Mouse (Mus musculus): ENCODE data around the gene Bbs10. TPM values are rescaled to one million over a fixed set of nuclear protein-coding genes. Genes with fewer than 3 reads are reported as not detected.

The Bbs10 gene
- total RNA-seq, 2 experiments from 2014 or later: 2.6 TPM; not detected in 1

DNA sequence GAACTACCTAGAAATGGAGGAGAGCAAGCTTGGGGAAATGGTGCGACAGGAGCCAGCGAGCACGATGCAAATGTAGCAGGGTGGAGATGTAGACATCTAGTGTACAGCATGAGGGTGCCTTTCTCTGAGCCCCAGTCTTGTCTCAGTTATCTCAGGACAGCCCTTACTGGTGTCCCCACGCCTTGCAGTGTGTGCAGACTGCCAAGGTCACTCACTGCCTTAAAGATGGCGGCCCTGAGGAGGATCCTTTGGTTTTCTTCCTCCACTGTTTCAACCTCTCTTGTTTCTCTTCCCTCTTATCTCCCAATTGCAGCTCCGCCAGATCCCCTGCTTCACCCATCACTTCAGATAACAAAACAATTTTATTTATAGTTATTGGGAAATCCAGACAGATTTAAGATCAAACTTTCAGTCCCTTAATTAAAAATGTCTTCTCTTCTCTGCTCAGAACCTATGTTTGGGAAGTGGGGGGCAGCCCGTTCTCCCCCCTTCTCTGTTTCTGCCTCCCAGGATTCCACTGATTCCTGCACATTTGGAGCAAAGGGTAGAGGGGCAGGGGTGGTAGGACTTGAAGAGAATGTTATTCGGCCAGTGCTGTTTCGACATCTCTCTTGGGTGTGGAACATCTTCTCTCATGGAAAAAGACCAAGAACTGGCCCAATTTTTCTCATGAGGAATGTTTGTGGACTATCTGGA is 20.5 kb downstream of the Bbs10 start:
- no peak for ATAC-seq (replicated peaks; ENCODE audit: low FRiP score, poor library complexity, severe bottlenecking)

GRCm38 (mm10) chr10:111320579-111320978 is 22.1 kb downstream of the Bbs10 start:
- ATAC-seq (replicated peaks; ENCODE audit: low FRiP score, poor library complexity, severe bottlenecking): no peak

- no peak for ATAC-seq (replicated peaks; ENCODE audit: low FRiP score, poor library complexity, severe bottlenecking)
Measured at GRCm38 (mm10) chr10:111327957-111328356, 29.5 kb downstream of the Bbs10 start.

DNA sequence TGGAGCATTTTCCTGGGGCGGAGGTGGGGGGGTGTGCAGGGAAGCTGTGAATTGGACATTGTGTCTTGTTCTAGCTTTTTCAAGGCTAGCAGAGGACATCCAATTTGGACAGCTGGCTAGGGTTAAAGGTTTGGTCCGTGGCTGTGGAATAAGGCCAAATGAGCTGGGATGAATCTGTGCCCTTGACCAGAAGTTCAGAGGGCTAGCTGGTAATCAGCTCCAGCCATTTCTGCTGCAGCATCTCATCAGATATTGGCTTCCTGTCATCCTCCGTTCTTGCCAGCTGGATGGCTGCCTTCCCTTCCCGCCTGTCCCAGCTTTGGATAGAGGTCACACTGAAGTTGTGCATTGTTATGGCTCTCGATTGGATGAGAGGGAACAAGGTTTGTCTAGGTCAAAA is 30.8 kb downstream of the Bbs10 start:
- ATAC-seq (replicated peaks; ENCODE audit: low FRiP score, poor library complexity, severe bottlenecking): no peak

- no peak for ATAC-seq (replicated peaks; ENCODE audit: low FRiP score, poor library complexity, severe bottlenecking)
Measured at GRCm38 (mm10) chr10:111334902-111335301, 36.4 kb downstream of the Bbs10 start.

DNA sequence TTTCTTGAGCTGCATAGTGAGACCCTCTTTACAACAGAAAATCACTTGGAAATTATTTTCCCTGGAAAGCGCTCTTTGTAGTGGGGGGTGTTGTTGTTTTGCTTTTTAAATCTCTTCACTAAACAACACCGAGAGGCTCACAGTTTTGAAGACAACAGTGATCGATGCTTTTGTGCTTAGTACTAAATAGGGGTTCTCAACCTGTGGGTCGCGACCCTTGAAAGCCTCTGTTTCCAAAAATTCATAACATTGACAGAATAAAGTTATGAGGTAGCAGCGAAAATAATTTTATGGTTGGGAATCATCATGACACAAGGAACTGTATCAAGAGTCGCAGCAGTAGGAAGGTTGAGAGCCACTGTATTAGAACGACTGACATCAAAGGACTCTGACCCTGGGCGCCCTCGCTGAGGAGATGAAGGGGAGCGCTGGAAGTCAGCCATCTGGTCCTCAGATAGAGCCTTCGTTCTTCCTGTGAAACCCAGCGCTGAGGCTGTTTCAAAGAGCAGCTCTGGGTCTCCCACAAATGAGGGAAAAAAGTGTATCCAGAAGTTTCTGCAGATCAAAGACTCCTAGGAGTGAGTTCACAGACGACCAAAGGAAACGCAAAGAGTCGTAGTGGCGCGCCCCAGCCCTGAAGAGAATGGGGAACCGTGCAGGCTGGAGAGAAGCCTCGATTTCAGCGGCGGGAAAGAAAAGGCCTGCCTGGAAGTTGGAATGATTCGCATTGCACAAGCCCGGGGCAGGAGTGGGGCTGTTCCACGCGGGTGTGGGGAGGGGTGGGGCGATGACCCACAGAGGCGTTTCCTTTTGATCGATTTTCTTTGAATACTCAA is 37.3 kb downstream of the Bbs10 start:
- ATAC-seq (replicated peaks; ENCODE audit: low FRiP score, poor library complexity, severe bottlenecking): no peak

DNA sequence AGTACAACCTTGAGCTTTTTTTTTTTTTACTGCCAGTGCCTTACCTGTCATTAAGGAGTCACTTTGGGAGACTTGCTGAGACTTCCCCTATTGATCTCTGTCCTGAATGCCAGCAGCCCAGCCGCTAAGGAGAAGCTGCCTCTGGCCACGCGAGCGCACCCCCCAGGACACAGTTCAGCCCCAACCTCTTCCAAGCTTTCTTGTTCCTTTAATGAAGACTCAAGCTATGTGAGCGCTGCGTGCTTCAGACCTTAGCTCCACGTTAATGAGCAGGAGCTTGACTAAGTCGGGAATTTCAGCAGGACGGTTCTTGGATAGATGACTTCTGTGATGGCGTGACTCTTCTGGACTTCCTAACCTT is 37.9 kb downstream of the Bbs10 start:
- ATAC-seq (replicated peaks; ENCODE audit: low FRiP score, poor library complexity, severe bottlenecking): no peak

DNA sequence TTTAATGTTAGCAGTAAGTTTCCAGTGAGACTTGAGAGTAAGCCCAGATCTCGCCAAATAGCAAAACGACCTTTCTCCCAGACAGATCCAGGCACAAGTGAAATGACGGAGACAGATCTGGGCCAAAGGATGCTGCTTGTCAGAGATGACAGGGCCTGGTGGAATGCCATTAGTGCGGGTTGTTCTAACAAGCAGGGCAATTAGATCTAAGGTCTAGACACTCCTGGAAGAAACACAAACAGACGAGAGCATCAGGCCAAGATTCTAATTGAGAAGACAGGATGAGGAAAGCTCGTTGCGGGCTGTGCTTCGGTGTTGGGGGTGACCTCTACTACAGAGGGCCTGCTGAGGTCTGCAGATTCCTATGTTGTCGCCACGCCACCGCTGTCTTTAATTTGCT is 40.8 kb downstream of the Bbs10 start:
- ATAC-seq (replicated peaks; ENCODE audit: low FRiP score, poor library complexity, severe bottlenecking): no peak

DNA sequence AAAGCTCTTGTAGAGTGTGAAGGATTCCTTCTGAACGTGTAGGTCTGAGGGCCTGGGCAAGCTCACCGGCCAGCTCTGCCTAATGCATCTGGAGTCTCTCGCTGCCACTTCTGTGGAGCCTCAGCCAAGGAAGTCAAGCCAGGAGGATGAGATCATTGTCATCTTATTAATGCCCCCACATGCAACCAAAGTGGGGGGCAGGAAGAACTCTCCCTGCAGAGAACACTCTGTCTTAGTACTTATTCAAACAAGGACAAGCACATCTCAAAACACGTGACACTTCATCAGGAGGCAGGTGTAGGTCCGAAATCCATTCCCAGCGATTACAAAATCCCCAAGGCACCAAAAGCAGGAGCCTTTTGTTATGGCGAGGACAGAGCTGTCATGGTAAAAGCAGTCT is 43.3 kb downstream of the Bbs10 start:
- ATAC-seq (replicated peaks; ENCODE audit: low FRiP score, poor library complexity, severe bottlenecking): no peak

GRCm38 (mm10) chr10:111343555-111343954 is 45.1 kb downstream of the Bbs10 start:
- no peak for ATAC-seq (replicated peaks; ENCODE audit: low FRiP score, poor library complexity, severe bottlenecking)

GRCm38 (mm10) chr10:111348263-111348662 is 49.8 kb downstream of the Bbs10 start:
- no peak for ATAC-seq (replicated peaks; ENCODE audit: low FRiP score, poor library complexity, severe bottlenecking)

Other genes starting within 250 kb of the Bbs10 start
- gene Osbpl8, start 133.9 kb upstream of the Bbs10 start, total RNA-seq (2015; ENCODE audit: low replicate concordance): 108 and 133 TPM in 2 replicates
- 178 and 185 TPM in 2 replicates for gene Osbpl8, start 133.9 kb upstream of the Bbs10 start, total RNA-seq (2017; ENCODE audit: low replicate concordance)
- gene Nap1l1, start 174.5 kb downstream of the Bbs10 start, total RNA-seq (2015; ENCODE audit: low replicate concordance): 170 and 182 TPM in 2 replicates
- 199 and 208 TPM in 2 replicates for gene Nap1l1, start 174.5 kb downstream of the Bbs10 start, total RNA-seq (2017; ENCODE audit: low replicate concordance)
- gene Phlda1, start 207.6 kb downstream of the Bbs10 start, total RNA-seq (2015; ENCODE audit: low replicate concordance): 0.84 TPM in 1 of 2 replicates, not detected in the other
- gene Phlda1, start 207.6 kb downstream of the Bbs10 start, total RNA-seq (2017; ENCODE audit: low replicate concordance): 0.38 TPM in 1 of 2 replicates, not detected in the other